Mouse (Mus musculus) urinary bladder, postnatal 10 days (tissue): ENCODE data around the gene Kif16b.

Experiments used
- DNase-seq: peaks from one replicate; pipeline ENCODE4 v3.0.0; 2022; ENCODE audit warnings: low spot score

The Kif16b gene

GRCm38 (mm10) chr2:142874562-142874961 is 26.8 kb downstream of the Kif16b start:
- no peak for DNase-seq

- DNase-seq: no peak
Observed at GRCm38 (mm10) chr2:142870055-142870454, 31.3 kb downstream of the Kif16b start.

GRCm38 (mm10) chr2:142867481-142867880 is 33.9 kb downstream of the Kif16b start:
- DNase-seq: no peak

GRCm38 (mm10) chr2:142860994-142861393 is 40.3 kb downstream of the Kif16b start:
- DNase-seq: no peak

GRCm38 (mm10) chr2:142859452-142859851 is 41.9 kb downstream of the Kif16b start:
- no peak for DNase-seq

- no peak for DNase-seq
Observed at GRCm38 (mm10) chr2:142838775-142839174, 62.6 kb downstream of the Kif16b start.

GRCm38 (mm10) chr2:142838118-142838517 is 63.2 kb downstream of the Kif16b start:
- no peak for DNase-seq

- DNase-seq: no peak
Observed at GRCm38 (mm10) chr2:142834751-142835150, 66.6 kb downstream of the Kif16b start.

GRCm38 (mm10) chr2:142832617-142833422 is 68.5 kb downstream of the Kif16b start:
- DNase-seq: no peak

GRCm38 (mm10) chr2:142813033-142813432 is 88.3 kb downstream of the Kif16b start:
- no peak for DNase-seq

- DNase-seq: no peak
Observed at GRCm38 (mm10) chr2:142803760-142804448, 97.4 kb downstream of the Kif16b start.

GRCm38 (mm10) chr2:142797310-142797709 is 104.0 kb downstream of the Kif16b start:
- DNase-seq: no peak

- DNase-seq: no peak
Observed at GRCm38 (mm10) chr2:142775358-142775757, 126.0 kb downstream of the Kif16b start.

GRCm38 (mm10) chr2:142774752-142775151 is 126.6 kb downstream of the Kif16b start:
- DNase-seq: no peak

GRCm38 (mm10) chr2:142769647-142770121 is 131.6 kb downstream of the Kif16b start:
- DNase-seq: no peak

GRCm38 (mm10) chr2:142764276-142764675 is 137.1 kb downstream of the Kif16b start:
- no peak for DNase-seq

GRCm38 (mm10) chr2:142760843-142761242 is 140.5 kb downstream of the Kif16b start:
- no peak for DNase-seq

GRCm38 (mm10) chr2:142759192-142759591 is 142.1 kb downstream of the Kif16b start:
- DNase-seq: no peak

GRCm38 (mm10) chr2:142758091-142758765 is 143.1 kb downstream of the Kif16b start:
- no peak for DNase-seq

- DNase-seq: no peak
Observed at GRCm38 (mm10) chr2:142739338-142739737, 162.0 kb downstream of the Kif16b start.

- no peak for DNase-seq
Observed at GRCm38 (mm10) chr2:142738488-142738887, 162.8 kb downstream of the Kif16b start.

GRCm38 (mm10) chr2:142735691-142736090 is 165.6 kb downstream of the Kif16b start:
- no peak for DNase-seq

GRCm38 (mm10) chr2:142734046-142734445 is 167.3 kb downstream of the Kif16b start:
- no peak for DNase-seq
